Mouse (Mus musculus): ENCODE measurements around the gene Homer1. TPM values are rescaled to one million over a fixed set of nuclear protein-coding genes. Genes with fewer than 3 reads are reported as not detected.
A peak's percentile ranks its signal among the peaks of the same experiment; 100 is the strongest.

Gene Homer1
- polyA plus RNA-seq, 2 experiments, result 3.0 to 3.7 TPM

GRCm38 (mm10) chr13:93300581-93300980, 1.1 kb downstream of the Homer1 start:
- 45% methylated on average over 5 of the region's 5 CpGs for WGBS (ENCODE audit: insufficient replicate concordance)
- no peak for DNase-seq (ENCODE audit: low read depth in 3 of 3, low spot score in 3 of 3)

DNA sequence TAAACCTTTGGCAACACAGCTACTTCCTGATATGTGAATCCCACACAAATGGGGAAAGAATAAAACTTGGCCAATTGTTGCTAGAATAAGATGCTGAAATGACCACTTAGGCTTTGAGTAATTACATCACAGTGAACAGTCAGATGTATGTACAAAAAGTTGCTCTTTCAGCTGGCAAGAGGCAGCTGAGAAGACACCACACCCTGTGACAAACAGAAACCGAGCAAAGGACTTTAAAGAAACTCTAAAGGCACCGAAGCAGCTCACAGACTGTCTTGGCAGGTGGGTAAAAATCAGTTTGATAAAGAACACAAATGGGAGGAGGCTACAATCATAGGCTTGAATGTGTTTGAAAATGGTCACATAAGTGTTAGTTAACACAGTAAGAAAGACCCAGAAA, 1.6 kb downstream of the Homer1 start:
- 20% methylated on average over 2 of the region's 2 CpGs for WGBS (ENCODE audit: insufficient replicate concordance)
- TF ChIP-seq CTCF (IDR thresholded peaks at IDR 0.05; ENCODE audit: low read depth) (no peak), EP300 (IDR thresholded peaks at IDR 0.05; ENCODE audit: low read depth) (no peak)
- Histone ChIP-seq H3K4me3 (ENCODE audit: insufficient read depth in 1 of 2, low read depth in 2 of 2, low read length in 2 of 2) (no peak overlapping the region), H3K36me3 (replicated peaks; ENCODE audit: control insufficient read depth, insufficient read depth, low read depth) (no peaks in the 10 kb centered on the region), H3K9ac (replicated peaks) (no peak overlapping the region), H3K27ac (no peak overlapping the region), H3K9me3 (ENCODE audit: control insufficient read depth, low read length) (no peaks in the 10 kb centered on the region), H3K4me2 (ENCODE audit: low read depth) (no peak overlapping the region), H3K27me3 (ENCODE audit: control insufficient read depth, insufficient read depth, low read length) (no peaks in the 10 kb centered on the region), H3K4me1 (replicated peaks; ENCODE audit: control insufficient read depth in 2 of 2, insufficient read depth in 2 of 2, low read length in 1 of 2) (peaks cover 4 to 5% of the 10 kb centered on the region in 2 experiments; a peak in 3 of 4 replicates)
- ATAC-seq (ENCODE audit: insufficient read depth), result no peak
- no peak for DNase-seq (ENCODE audit: low read depth in 3 of 3, low spot score in 3 of 3)

More at GRCm38 (mm10) chr13:93300581-93300980, 1.1 kb downstream of the Homer1 start:
- no peak overlapping the region for H3K4me2 ChIP-seq (ENCODE audit: low read depth)
- no peak overlapping the region for H3K9ac ChIP-seq (replicated peaks)
- TF ChIP-seq CTCF (IDR thresholded peaks at IDR 0.05; ENCODE audit: low read depth) (no peak), EP300 (IDR thresholded peaks at IDR 0.05; ENCODE audit: low read depth) (no peak)
- no peaks in the 10 kb centered on the region for H3K27me3 ChIP-seq (ENCODE audit: control insufficient read depth, insufficient read depth, low read length)
- H3K9me3 ChIP-seq (ENCODE audit: control insufficient read depth, low read length), result no peaks in the 10 kb centered on the region
- peaks cover 3 to 4% of the 10 kb centered on the region in 2 experiments; a peak in 3 of 4 replicates for H3K4me1 ChIP-seq (replicated peaks; ENCODE audit: control insufficient read depth in 2 of 2, insufficient read depth in 2 of 2, low read length in 1 of 2)
- H3K4me3 ChIP-seq (ENCODE audit: insufficient read depth in 1 of 2, low read depth in 2 of 2, low read length in 2 of 2), result no peak overlapping the region
- no peak overlapping the region for H3K27ac ChIP-seq
- ATAC-seq (ENCODE audit: insufficient read depth), result no peak
- no peaks in the 10 kb centered on the region for H3K36me3 ChIP-seq (replicated peaks; ENCODE audit: control insufficient read depth, insufficient read depth, low read depth)

- TF ChIP-seq CTCF (IDR thresholded peaks at IDR 0.05; ENCODE audit: low read depth) (peak; percentile 13; the same call in 1 of the 2 replicates), EP300 (IDR thresholded peaks at IDR 0.05; ENCODE audit: low read depth) (no peak)
- no peak for ATAC-seq (ENCODE audit: insufficient read depth)
- WGBS (ENCODE audit: insufficient replicate concordance), result 15% methylated on average over 19 of the region's 19 CpGs
- H3K4me3 ChIP-seq (ENCODE audit: insufficient read depth in 1 of 2, low read depth in 2 of 2, low read length in 2 of 2), result peak overlapping the region; percentile 95 to 97
- no peaks in the 10 kb centered on the region for H3K36me3 ChIP-seq (replicated peaks; ENCODE audit: control insufficient read depth, insufficient read depth, low read depth)
- peak overlapping the region; percentile 96 for H3K4me2 ChIP-seq (ENCODE audit: low read depth)
- DNase-seq (ENCODE audit: low read depth in 3 of 3, low spot score in 3 of 3), result peak in 1 of 3 experiments; percentile 14
- peak overlapping the region; percentile 73 for H3K9ac ChIP-seq (replicated peaks)
- H3K4me1 ChIP-seq (replicated peaks; ENCODE audit: control insufficient read depth in 2 of 2, insufficient read depth in 2 of 2, low read length in 1 of 2), result peaks cover 4 to 8% of the 10 kb centered on the region in 2 experiments; a peak in 3 of 4 replicates
- H3K27ac ChIP-seq, result peak overlapping the region; percentile 36
- no peaks in the 10 kb centered on the region for H3K9me3 ChIP-seq (ENCODE audit: control insufficient read depth, low read length)
- no peaks in the 10 kb centered on the region for H3K27me3 ChIP-seq (ENCODE audit: control insufficient read depth, insufficient read depth, low read length)
These were observed 3.6 kb downstream of the Homer1 start for GRCm38 (mm10) chr13:93302846-93303562.

GRCm38 (mm10) chr13:93303563-93304250, 4.3 kb downstream of the Homer1 start:
- TF ChIP-seq CTCF (IDR thresholded peaks at IDR 0.05; ENCODE audit: low read depth) (peak; percentile 46; the same call in 1 of the 2 replicates), EP300 (IDR thresholded peaks at IDR 0.05; ENCODE audit: low read depth) (no peak)

More at GRCm38 (mm10) chr13:93303563-93304250, 4.3 kb downstream of the Homer1 start:
- H3K9ac ChIP-seq (replicated peaks), result peak overlapping the region; percentile 93
- H3K9me3 ChIP-seq (ENCODE audit: control insufficient read depth, low read length), result no peaks in the 10 kb centered on the region
- peak overlapping the region; percentile 96 for H3K4me2 ChIP-seq (ENCODE audit: low read depth)
- no peaks in the 10 kb centered on the region for H3K27me3 ChIP-seq (ENCODE audit: control insufficient read depth, insufficient read depth, low read length)
- peak; percentile 91 to 93 (median 92) for DNase-seq (ENCODE audit: low read depth in 3 of 3, low spot score in 3 of 3)
- WGBS (ENCODE audit: insufficient replicate concordance), result under 1% methylated on average over 75 of the region's 90 CpGs
- H3K4me1 ChIP-seq (replicated peaks; ENCODE audit: control insufficient read depth in 2 of 2, insufficient read depth in 2 of 2, low read length in 1 of 2), result peaks cover 7 to 11% of the 10 kb centered on the region in 2 experiments
- H3K36me3 ChIP-seq (replicated peaks; ENCODE audit: control insufficient read depth, insufficient read depth, low read depth), result no peaks in the 10 kb centered on the region
- peak overlapping the region; percentile 69 for H3K27ac ChIP-seq
- peak overlapping the region; percentile 95 to 97 for H3K4me3 ChIP-seq (ENCODE audit: insufficient read depth in 1 of 2, low read depth in 2 of 2, low read length in 2 of 2)
- peak; percentile 94 for ATAC-seq (ENCODE audit: insufficient read depth)

Measured in liver, embryonic 14.5 days (tissue).